Mouse (Mus musculus): ENCODE measurements around the gene Eras. TPM values are rescaled to one million over a fixed set of nuclear protein-coding genes. Genes with fewer than 3 reads are reported as not detected.
"Not testable (repeated sequence)": the region's sequence is repeated elsewhere in the genome, so short reads cannot be mapped to it uniquely, and the experiment has no call there.

Gene Eras
- total RNA-seq, 2 experiments from 2014 or later, result not detected

DNA sequence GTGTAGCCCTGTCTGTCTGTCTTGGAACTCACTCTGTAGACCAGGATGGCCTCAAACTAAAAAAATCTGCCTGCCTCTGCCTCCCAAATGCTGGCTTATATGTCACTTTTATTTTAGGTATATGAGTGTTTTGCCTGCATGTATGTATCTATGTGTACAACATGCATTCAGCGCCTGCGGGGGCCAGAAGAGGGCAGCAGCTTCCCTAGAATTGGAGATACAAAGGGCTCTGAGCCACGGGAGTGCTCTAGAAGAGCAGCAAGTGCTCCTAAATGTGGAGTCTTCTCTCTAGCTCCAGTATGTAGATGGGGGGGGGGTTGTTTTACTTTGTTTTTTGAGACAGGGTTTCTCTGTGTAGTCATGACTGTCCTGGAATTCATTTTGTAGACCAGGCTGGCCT, 12.7 kb downstream of the Eras start:
- ATAC-seq (replicated peaks; ENCODE audit: poor library complexity), result peak; percentile 92

- no peak for ATAC-seq (replicated peaks; ENCODE audit: poor library complexity)
Observed at GRCm38 (mm10) chrX:7910473-7910872, 17.9 kb downstream of the Eras start.

GRCm38 (mm10) chrX:7909242-7909641, 19.2 kb downstream of the Eras start, which contains the start of gene Gm10490:
Gene Gm10490, plus strand, starts transcription at chrX:7909542.
- not testable (repeated sequence) for ATAC-seq (replicated peaks; ENCODE audit: poor library complexity)

GRCm38 (mm10) chrX:7907735-7908134, 20.7 kb downstream of the Eras start, which contains the start of gene Gm10491:
Gene Gm10491, minus strand, starts transcription at chrX:7907835.
- no peak for ATAC-seq (replicated peaks; ENCODE audit: poor library complexity)

- no peak for ATAC-seq (replicated peaks; ENCODE audit: poor library complexity)
Observed at GRCm38 (mm10) chrX:7904441-7904840, 24.0 kb downstream of the Eras start.

DNA sequence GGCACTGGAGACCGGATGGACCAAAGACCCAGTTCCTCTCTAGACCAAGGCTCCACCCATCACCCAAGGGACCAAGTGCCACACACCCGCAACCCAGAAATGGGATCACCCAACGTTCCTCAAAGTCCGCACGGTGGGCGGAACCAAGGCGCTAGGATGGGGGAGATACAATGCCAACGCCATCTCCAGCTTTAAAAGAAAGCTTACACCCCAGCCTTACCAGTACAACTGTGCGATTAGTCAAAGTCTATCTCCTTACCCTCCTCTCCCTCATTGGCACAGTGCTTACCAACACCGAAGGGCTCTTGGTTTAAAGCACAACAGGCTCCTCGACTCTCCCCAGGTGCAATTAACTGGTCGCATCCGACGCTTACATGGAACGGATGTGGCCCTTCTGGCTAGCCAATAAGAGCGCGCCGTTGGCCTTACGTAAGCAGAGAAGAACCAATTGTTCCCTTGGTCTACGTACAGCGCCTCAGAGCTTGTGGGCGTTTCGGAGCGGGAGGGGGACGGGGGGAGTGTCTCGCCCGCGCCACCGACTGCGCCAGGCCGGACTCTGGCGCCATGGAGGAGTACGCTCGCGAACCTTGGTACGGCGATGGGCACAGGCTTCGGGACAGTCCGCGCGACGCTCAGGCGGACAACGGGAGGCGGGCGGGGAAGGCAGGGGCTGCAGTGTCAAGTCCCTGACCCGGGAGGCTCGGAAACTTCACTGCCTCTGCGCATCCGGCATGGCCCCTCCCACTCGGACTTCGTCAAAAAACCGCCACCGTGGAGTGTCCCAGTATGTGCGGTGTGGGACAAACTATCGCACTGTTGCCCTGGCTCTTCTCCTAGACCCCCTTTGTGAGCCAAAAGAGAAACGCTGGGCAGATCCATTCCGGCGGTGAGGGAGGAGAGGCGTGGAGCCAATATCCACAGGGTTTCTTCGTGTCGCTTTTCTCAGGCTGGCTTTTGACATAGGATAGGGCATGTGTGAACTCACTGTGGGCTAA, 29.2 kb downstream of the Eras start, which contains the start of the genes Pqbp1 and Timm17b:
Gene Pqbp1 (minus strand): TSS at position 390 of the 995 bp plus-strand sequence.
Gene Timm17b (plus strand): TSS at position 478 of the 995 bp plus-strand sequence.
- ATAC-seq (replicated peaks; ENCODE audit: poor library complexity), result peak; percentile 95

GRCm38 (mm10) chrX:7898211-7898610, 30.2 kb downstream of the Eras start:
- ATAC-seq (replicated peaks; ENCODE audit: poor library complexity), result no peak

DNA sequence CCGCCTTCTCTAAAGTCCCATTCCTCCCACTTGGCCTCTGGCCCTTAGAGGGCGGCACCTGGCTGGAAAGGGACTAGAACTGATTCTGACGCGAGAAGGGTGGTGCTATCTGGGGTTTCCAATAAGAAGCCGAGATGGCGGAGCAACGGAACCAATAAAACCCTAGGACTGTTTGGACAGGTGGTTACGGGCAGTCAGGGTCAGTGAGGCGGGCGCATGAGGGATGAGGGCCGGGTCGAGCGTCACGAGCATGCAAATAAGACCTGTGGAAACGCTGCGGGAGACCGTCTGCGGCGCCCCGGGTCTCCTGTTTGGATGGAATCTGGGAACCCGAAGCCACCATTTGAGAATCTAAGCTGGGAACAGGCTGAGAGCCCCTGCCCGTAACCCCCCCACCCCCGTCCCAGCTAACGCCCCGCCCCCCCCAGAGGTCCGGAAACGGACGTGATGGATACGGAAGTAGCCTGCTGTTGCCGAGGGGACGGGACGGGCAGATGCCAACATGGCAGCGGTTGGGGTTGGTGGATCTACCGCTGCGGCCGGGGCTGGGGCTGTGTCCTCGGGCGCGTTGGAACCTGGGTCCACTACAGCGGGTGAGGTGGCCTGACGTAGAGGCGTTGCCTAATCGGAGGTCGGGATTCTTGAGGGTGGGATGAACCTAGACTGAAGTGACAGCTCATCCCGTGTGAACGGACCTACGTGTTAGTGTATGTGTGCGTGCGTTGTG, 44.4 kb downstream of the Eras start, which contains the start of gene Slc35a2:
Gene Slc35a2 (plus strand): TSS at position 188 of the 727 bp plus-strand sequence.
- ATAC-seq (replicated peaks; ENCODE audit: poor library complexity), result peak; percentile 84

DNA sequence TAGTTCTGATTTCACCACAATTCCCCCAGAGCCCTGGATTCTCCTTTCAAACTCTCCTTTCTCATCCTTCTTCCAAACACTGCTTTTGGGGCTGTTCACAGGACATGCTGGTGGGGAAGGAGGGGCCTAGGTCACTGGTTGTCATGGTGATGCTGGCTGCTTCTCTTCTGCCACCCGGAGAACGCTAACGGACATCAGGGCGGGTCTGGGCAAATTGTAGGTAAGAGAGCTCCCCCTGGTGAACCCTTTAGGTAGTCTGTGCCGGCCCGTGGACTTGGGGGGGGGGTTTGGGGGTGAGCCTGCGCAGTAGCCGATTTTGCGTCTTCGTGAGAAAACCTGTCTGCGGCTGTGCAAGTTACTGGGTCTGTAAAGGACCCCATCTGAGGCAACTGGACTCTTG, 48.6 kb downstream of the Eras start:
- ATAC-seq (replicated peaks; ENCODE audit: poor library complexity), result peak; percentile 64

- ATAC-seq (replicated peaks; ENCODE audit: poor library complexity), result no peak
Observed at GRCm38 (mm10) chrX:7878495-7878894, 49.9 kb downstream of the Eras start.

GRCm38 (mm10) chrX:7878007-7878419, 50.4 kb downstream of the Eras start, which contains the start of gene Pim2:
Gene Pim2, plus strand, starts transcription at chrX:7878262.
- peak; percentile 95 for ATAC-seq (replicated peaks; ENCODE audit: poor library complexity)

Other genes starting within 250 kb of the Eras start
- gene Magix, start 247.4 kb downstream of the Eras start, total RNA-seq (2015), result not detected in 2 replicates
- gene Magix, start 247.4 kb downstream of the Eras start, total RNA-seq (2017), result not detected in 2 replicates
- 26.8 and 28.2 TPM in 2 replicates for gene Gpkow, start 231.5 kb downstream of the Eras start, total RNA-seq (2015)
- 19.2 and 24.4 TPM in 2 replicates for gene Gpkow, start 231.5 kb downstream of the Eras start, total RNA-seq (2017)
- 27.3 and 39.9 TPM in 2 replicates for gene Wdr45, start 214.3 kb downstream of the Eras start, total RNA-seq (2015)
- 18.4 and 21.7 TPM in 2 replicates for gene Wdr45, start 214.3 kb downstream of the Eras start, total RNA-seq (2017)
- gene Gm45208, start 206.4 kb downstream of the Eras start, total RNA-seq (2015), result 0.59 TPM in 1 of 2 replicates, not detected in the other
- gene Gm45208, start 206.4 kb downstream of the Eras start, total RNA-seq (2017), result not detected in 2 replicates
- gene Praf2, start 200.2 kb downstream of the Eras start, total RNA-seq (2015), result 11.1 and 15.3 TPM in 2 replicates
- 3.4 and 4.9 TPM in 2 replicates for gene Praf2, start 200.2 kb downstream of the Eras start, total RNA-seq (2017)
- gene Ccdc120, start 177.7 kb downstream of the Eras start, total RNA-seq (2015), result 0.88 and 1.2 TPM in 2 replicates
- gene Ccdc120, start 177.7 kb downstream of the Eras start, total RNA-seq (2017), result 0.33 and 1.1 TPM in 2 replicates
- gene Tfe3, start 166.0 kb downstream of the Eras start, total RNA-seq (2015), result 12.2 and 14.6 TPM in 2 replicates
- gene Tfe3, start 166.0 kb downstream of the Eras start, total RNA-seq (2017), result 4.6 and 7.1 TPM in 2 replicates
- gene Gripap1, start 138.8 kb downstream of the Eras start, total RNA-seq (2015), result 34.4 and 34.9 TPM in 2 replicates
- gene Gripap1, start 138.8 kb downstream of the Eras start, total RNA-seq (2017), result 48.6 and 69.7 TPM in 2 replicates
- gene Kcnd1, start 106.3 kb downstream of the Eras start, total RNA-seq (2015), result 0.34 and 0.42 TPM in 2 replicates
- gene Kcnd1, start 106.3 kb downstream of the Eras start, total RNA-seq (2017), result 0.21 and 0.68 TPM in 2 replicates
- 33.0 and 33.7 TPM in 2 replicates for gene Otud5, start 87.2 kb downstream of the Eras start, total RNA-seq (2015)
- 48.6 and 58.7 TPM in 2 replicates for gene Otud5, start 87.2 kb downstream of the Eras start, total RNA-seq (2017)
- gene Pim2, start 50.3 kb downstream of the Eras start, total RNA-seq (2015), result 5.9 TPM in 2 replicates
- 1.2 and 1.5 TPM in 2 replicates for gene Pim2, start 50.3 kb downstream of the Eras start, total RNA-seq (2017)
- 8.9 and 10.4 TPM in 2 replicates for gene Slc35a2, start 44.6 kb downstream of the Eras start, total RNA-seq (2015)
- 12.2 and 25.1 TPM in 2 replicates for gene Slc35a2, start 44.6 kb downstream of the Eras start, total RNA-seq (2017)
- 25.1 and 30.3 TPM in 2 replicates for gene Pqbp1, start 29.3 kb downstream of the Eras start, total RNA-seq (2015)
- gene Pqbp1, start 29.3 kb downstream of the Eras start, total RNA-seq (2017), result 136 and 167 TPM in 2 replicates
- gene Timm17b, start 29.2 kb downstream of the Eras start, total RNA-seq (2015), result 116 and 133 TPM in 2 replicates
- gene Timm17b, start 29.2 kb downstream of the Eras start, total RNA-seq (2017), result 79.3 and 90.7 TPM in 2 replicates
- gene Gm10491, start 20.8 kb downstream of the Eras start, total RNA-seq (2015), result not detected in 2 replicates
- gene Gm10491, start 20.8 kb downstream of the Eras start, total RNA-seq (2017), result not detected in 2 replicates
- gene Gm10490, start 19.1 kb downstream of the Eras start, total RNA-seq (2015), result not detected in 2 replicates
- gene Gm10490, start 19.1 kb downstream of the Eras start, total RNA-seq (2017), result not detected in 2 replicates
- gene Pcsk1n, start 8.8 kb downstream of the Eras start, total RNA-seq (2015), result not detected in 2 replicates
- not detected in 2 replicates for gene Pcsk1n, start 8.8 kb downstream of the Eras start, total RNA-seq (2017)
- gene Hdac6, start 19.3 kb upstream of the Eras start, total RNA-seq (2015), result 9.2 and 10.4 TPM in 2 replicates
- gene Hdac6, start 19.3 kb upstream of the Eras start, total RNA-seq (2017), result 6.5 and 7.6 TPM in 2 replicates
- gene Gata1, start 49.5 kb upstream of the Eras start, total RNA-seq (2015), result 10.7 and 26.3 TPM in 2 replicates
- 8.7 and 20.8 TPM in 2 replicates for gene Gata1, start 49.5 kb upstream of the Eras start, total RNA-seq (2017)
- not detected in 2 replicates for gene Glod5, start 89.9 kb upstream of the Eras start, total RNA-seq (2015)
- not detected in 2 replicates for gene Glod5, start 89.9 kb upstream of the Eras start, total RNA-seq (2017)
- 53.5 and 64.6 TPM in 2 replicates for gene Suv39h1, start 146.2 kb upstream of the Eras start, total RNA-seq (2015)
- 79.2 and 81.6 TPM in 2 replicates for gene Suv39h1, start 146.2 kb upstream of the Eras start, total RNA-seq (2017)
- 73.0 and 75.7 TPM in 2 replicates for gene Was, start 161.9 kb upstream of the Eras start, total RNA-seq (2015)
- 98.9 and 103 TPM in 2 replicates for gene Was, start 161.9 kb upstream of the Eras start, total RNA-seq (2017)
- gene Wdr13, start 204.3 kb upstream of the Eras start, total RNA-seq (2015), result 11.9 and 14.4 TPM in 2 replicates
- gene Wdr13, start 204.3 kb upstream of the Eras start, total RNA-seq (2017), result 16.3 and 25.5 TPM in 2 replicates
- gene Rbm3, start 217.3 kb upstream of the Eras start, total RNA-seq (2015), result 1,002 and 1,150 TPM in 2 replicates
- gene Rbm3, start 217.3 kb upstream of the Eras start, total RNA-seq (2017), result 1,310 and 1,340 TPM in 2 replicates
- gene Tbc1d25, start 247.6 kb upstream of the Eras start, total RNA-seq (2015), result 9.8 and 13.9 TPM in 2 replicates
- 5.5 and 5.8 TPM in 2 replicates for gene Tbc1d25, start 247.6 kb upstream of the Eras start, total RNA-seq (2017)